Mouse (Mus musculus) small intestine, adult 2 months (tissue): ENCODE data around the gene Olfr767.

Experiments used
- CTCF ChIP-seq: fragments of 200-500 bp; IDR thresholded peaks from 2 replicates; pipeline ENCODE4 v1.5.1; 2012; ENCODE audit warnings: low read depth, mild to moderate bottlenecking, control low read depth, inconsistent platforms, low read length, moderate library complexity, mixed read lengths; ENCODE audit not compliant: insufficient replicate concordance, insufficient read length; ENCODE audit errors: extremely low read depth
- POLR2A ChIP-seq: fragments of 200-500 bp; IDR thresholded peaks from 2 replicates; pipeline ENCODE4 v1.6.1; 2012; ENCODE audit warnings: low read depth, mild to moderate bottlenecking, control low read depth, inconsistent platforms, low read length, moderate library complexity

- TF ChIP-seq POLR2A: no peak
- no peak for TF ChIP-seq CTCF
These were observed 42.9 kb downstream of the Olfr767 start, which contains the start of gene Olfr764-ps1 for GRCm38 (mm10) chr10:129039796-129040195.
